In genomic region chr15:25144228-25144627, GRCm38 (mm10) we compare ENCODE assay signal across 13 mouse cellular contexts.
DNase-seq lines count a peak whose midpoint lies in the region; ATAC-seq and TF ChIP-seq lines count a peak whose summit lies in the region.
"Had no signal": no experiment of that assay in that cellular context is flagged by ENCODE, and none has a peak within 500 bp of the region (broad histone marks: within the 10 kb centered on the region; RNA-seq: fewer than 3 reads in every experiment).

No protein-coding gene starts in this region.

- H3K9ac ChIP-seq in embryonic facial prominence, embryonic 11.5 days (replicated peaks; ENCODE audit: low read length), result no peak overlapping the region
- no peak overlapping the region for H3K9ac ChIP-seq in lung, postnatal 0 days (replicated peaks; ENCODE audit: low read depth)
- H3K9ac ChIP-seq: limb, embryonic 13.5 days had no signal

- ATAC-seq in embryonic facial prominence, embryonic 11.5 days (replicated peaks; ENCODE audit: insufficient number of reproducible peaks, low FRiP score, low TSS enrichment, low read depth), result no peak
- ATAC-seq in lung, postnatal 0 days, result no peak
- ATAC-seq in cerebellum, adult (ENCODE audit: insufficient number of reproducible peaks, low FRiP score, low TSS enrichment), result no peak

- no peaks in the 10 kb centered on the region for H3K4me1 ChIP-seq in embryonic facial prominence, embryonic 11.5 days (ENCODE audit: control insufficient read depth, insufficient read depth, low read length)
- 0 out of 2 replicates have a peak, but pooled peaks cover 3% of the 10 kb centered on the region for H3K4me1 ChIP-seq in embryonic facial prominence, embryonic 10.5 days
- no peaks in the 10 kb centered on the region; the same call in 1 of the 2 replicates for H3K4me1 ChIP-seq in lung, postnatal 0 days (ENCODE audit: insufficient read depth, low read depth, low read length)

- H3K9me3 ChIP-seq in embryonic facial prominence, embryonic 11.5 days (replicated peaks; ENCODE audit: control insufficient read depth, low read length), result no peaks in the 10 kb centered on the region
- no peaks in the 10 kb centered on the region for H3K9me3 ChIP-seq in embryonic facial prominence, embryonic 10.5 days
- no peaks in the 10 kb centered on the region for H3K9me3 ChIP-seq in lung, postnatal 0 days (ENCODE audit: low read length)
- H3K9me3 ChIP-seq: limb, embryonic 13.5 days; midbrain, embryonic 10.5 days had no signal

- TF ChIP-seq CTCF in lung, postnatal 0 days (IDR thresholded peaks at IDR 0.05), result 0 out of 2 replicates have a peak, but pooled peaks have one; percentile 3

- 67% methylated on average over 1 of the region's 1 CpGs for WGBS in embryonic facial prominence, embryonic 11.5 days
- 76% methylated on average over 1 of the region's 1 CpGs for WGBS in embryonic facial prominence, embryonic 10.5 days
- WGBS in lung, postnatal 0 days, result 89% methylated on average over 1 of the region's 1 CpGs

- no peaks in the 10 kb centered on the region for H3K36me3 ChIP-seq in embryonic facial prominence, embryonic 11.5 days (replicated peaks; ENCODE audit: control insufficient read depth, insufficient read depth, low read depth, low read length)
- no peaks in the 10 kb centered on the region for H3K36me3 ChIP-seq in embryonic facial prominence, embryonic 10.5 days (replicated peaks)
- H3K36me3 ChIP-seq in lung, postnatal 0 days (ENCODE audit: insufficient read depth, low read length), result no peaks in the 10 kb centered on the region
- H3K36me3 ChIP-seq: limb, embryonic 13.5 days; midbrain, embryonic 10.5 days had no signal

- H3K4me3 ChIP-seq in embryonic facial prominence, embryonic 11.5 days (ENCODE audit: low read depth, low read length), result no peak overlapping the region
- H3K4me3 ChIP-seq in embryonic facial prominence, embryonic 10.5 days, result no peak overlapping the region
- H3K4me3 ChIP-seq in lung, postnatal 0 days (ENCODE audit: low read depth, low read length), result no peak overlapping the region
- H3K4me3 ChIP-seq: limb, embryonic 13.5 days; midbrain, embryonic 10.5 days had no signal

- peak; percentile 3 for DNase-seq in embryonic facial prominence, embryonic 11.5 days (ENCODE audit: low spot score)
- DNase-seq in embryonic facial prominence, embryonic 10.5 days (ENCODE audit: low spot score), result no peak
- no peak for DNase-seq in lung, postnatal 0 days (ENCODE audit: low spot score)
- no peak for DNase-seq in lung, postnatal 4 days
- DNase-seq in brain, adult 2 months (ENCODE audit: low read depth, low spot score), result peak; percentile 11
- peak; percentile 62 for DNase-seq in thymus, postnatal 14 days
- DNase-seq in adrenal gland, adult 8-10 months, result no peak
- DNase-seq: cerebellum, adult 2 months; gastrocnemius, postnatal 14 days; heart, postnatal 36 days had no signal

- H3K4me2 ChIP-seq in embryonic facial prominence, embryonic 11.5 days (ENCODE audit: low read depth, low read length), result no peak overlapping the region
- no peak overlapping the region for H3K4me2 ChIP-seq in lung, postnatal 0 days (replicated peaks; ENCODE audit: low read depth, low read length)
- H3K4me2 ChIP-seq: limb, embryonic 13.5 days had no signal

- H3K27me3 ChIP-seq in embryonic facial prominence, embryonic 11.5 days (ENCODE audit: control insufficient read depth, insufficient read depth, low read length), result no peaks in the 10 kb centered on the region
- H3K27me3 ChIP-seq in embryonic facial prominence, embryonic 10.5 days (replicated peaks; ENCODE audit: low read depth, poor library complexity, severe bottlenecking), result no peaks in the 10 kb centered on the region
- no peaks in the 10 kb centered on the region for H3K27me3 ChIP-seq in lung, postnatal 0 days (replicated peaks; ENCODE audit: insufficient read depth, low read length)
- H3K27me3 ChIP-seq: limb, embryonic 13.5 days had no signal

- H3K27ac ChIP-seq in embryonic facial prominence, embryonic 11.5 days (replicated peaks; ENCODE audit: low read depth, low read length), result no peak overlapping the region
- no peak overlapping the region for H3K27ac ChIP-seq in embryonic facial prominence, embryonic 10.5 days (replicated peaks)
- no peak overlapping the region for H3K27ac ChIP-seq in lung, postnatal 0 days (ENCODE audit: low read length)
- H3K27ac ChIP-seq: limb, embryonic 13.5 days; midbrain, embryonic 10.5 days had no signal

- TF ChIP-seq EP300 in lung, postnatal 0 days (IDR thresholded peaks at IDR 0.05), result no peak

Comparison
In these comparisons a context has a peak if more than half of its experiments do, and no peak if none do; other contexts are left out.
1. DNase-seq: peak in embryonic facial prominence, embryonic 11.5 days (single experiment), brain, adult 2 months (single experiment) and thymus, postnatal 14 days (single experiment); none in embryonic facial prominence, embryonic 10.5 days (single experiment), lung, postnatal 0 days (single experiment), lung, postnatal 4 days (0 of 2) and adrenal gland, adult 8-10 months (single experiment).